Mouse (Mus musculus): ENCODE measurements at regions not wholly inside any gene's neighbourhood (a gene's known extent, or its start where the extent isn't known, plus 50 kb on each side); places are given as distances from the start of the nearest gene placed in this dataset.

- no peak for DNase-seq (ENCODE audit: low spot score in 2 of 2)
Measured at GRCm38 (mm10) chr3:38537770-38538169, 53.1 kb upstream of the Ankrd50 start.
